ENCODE assay signal across 30 mouse cellular contexts in genomic region chr7:42496202-42496601, GRCm38 (mm10). TPM values are rescaled to one million over a fixed set of nuclear protein-coding genes. Genes with fewer than 3 reads are reported as not detected.
"Had no signal": no experiment of that assay in that cellular context is flagged by ENCODE, and none has a peak within 500 bp of the region (broad histone marks: within the 10 kb centered on the region; RNA-seq: fewer than 3 reads in every experiment).

No protein-coding gene starts in this region.

- H3K9me3 ChIP-seq: liver, embryonic 12.5 days; liver, embryonic 15.5 days; lung, embryonic 15.5 days had no signal

- H3K4me3 ChIP-seq: kidney, embryonic 15.5 days; layer of hippocampus, adult 2 months; left cerebral cortex, adult 2 months; liver, embryonic 12.5 days; liver, embryonic 15.5 days; lung, embryonic 15.5 days had no signal

- H3K4me1 ChIP-seq: kidney, embryonic 15.5 days; liver, embryonic 12.5 days; liver, embryonic 15.5 days; lung, embryonic 15.5 days had no signal

- H3K27ac ChIP-seq: kidney, embryonic 15.5 days; layer of hippocampus, adult 2 months; left cerebral cortex, adult 2 months; liver, embryonic 12.5 days; liver, embryonic 15.5 days; lung, embryonic 15.5 days; stomach, postnatal 0 days had no signal

- H3K9ac ChIP-seq: kidney, embryonic 15.5 days; liver, embryonic 12.5 days; liver, embryonic 15.5 days; lung, embryonic 15.5 days had no signal

- ATAC-seq: liver, embryonic 12.5 days had no signal

- H3K27me3 ChIP-seq: kidney, embryonic 15.5 days; liver, embryonic 12.5 days; liver, embryonic 15.5 days; lung, embryonic 15.5 days had no signal

- DNase-seq: kidney, adult 8-10 months; kidney, postnatal 14 days; layer of hippocampus, adult 9-11 months; layer of hippocampus, postnatal 36 days; lung, adult 18-20 months; lung, postnatal 10 days; lung, postnatal 36 days; midbrain, embryonic 14.5 days; right cerebral cortex, postnatal 14 days; right cerebral cortex, postnatal 4 days; thymus, adult 2 months; thymus, postnatal 14 days; thymus, postnatal 4 days had no signal

RNA-seq across cellular contexts. Expression of gene 4933421I07Rik, which starts 48.3 kb away (rescaled TPM):
- total RNA-seq: layer of hippocampus, adult 2 months; layer of hippocampus, postnatal 36 days; left cerebral cortex, adult 2 months; left cerebral cortex, postnatal 10 days; left cerebral cortex, postnatal 36 days; midbrain, postnatal 0 days had no signal
- polyA plus RNA-seq: kidney, embryonic 15.5 days; large intestine, adult 2 months; limb, embryonic 11.5 days; limb, embryonic 14.5 days; liver, embryonic 12.5 days; liver, embryonic 15.5 days; lung, embryonic 15.5 days; midbrain, embryonic 11.5 days; midbrain, embryonic 14.5 days; midbrain, postnatal 0 days; neural tube, embryonic 11.5 days; neural tube, embryonic 14.5 days; stomach, embryonic 14.5 days; stomach, postnatal 0 days; thymus, adult 2 months had no signal
